Comparison of ENCODE assay signal across 27 mouse cellular contexts in genomic region chr4:63621861-63622260, GRCm38 (mm10). TPM values are rescaled to one million over a fixed set of nuclear protein-coding genes. Genes with fewer than 3 reads are reported as not detected.
DNase-seq lines count a peak whose midpoint lies in the region; ATAC-seq and TF ChIP-seq lines count a peak whose summit lies in the region.
"Had no signal": no experiment of that assay in that cellular context is flagged by ENCODE, and none has a peak within 500 bp of the region (broad histone marks: within the 10 kb centered on the region; RNA-seq: fewer than 3 reads in every experiment).

No protein-coding gene starts in this region.

- no peak for TF ChIP-seq POLR2A in testis, adult 2 months (IDR thresholded peaks at IDR 0.05; ENCODE audit: control insufficient read depth, low read depth, low read length)

- no peak for ATAC-seq in CD4-positive, CD25-positive, alpha-beta regulatory T cell, adult 4 months
- peak; percentile 43; the same call in 1 of the 2 replicates for ATAC-seq in granulocyte monocyte progenitor cell, adult 5-6 weeks (replicated peaks; ENCODE audit: poor library complexity, severe bottlenecking)
- ATAC-seq: forebrain, embryonic 15.5 days; liver, postnatal 0 days had no signal

- no peaks in the 10 kb centered on the region for H3K4me1 ChIP-seq in testis, adult 2 months (ENCODE audit: control insufficient read depth, insufficient read depth, low read length)
- H3K4me1 ChIP-seq: embryonic facial prominence, embryonic 13.5 days; forebrain, embryonic 15.5 days; heart, embryonic 10.5 days; midbrain, embryonic 12.5 days; neural tube, embryonic 12.5 days had no signal

- H3K27ac ChIP-seq in testis, adult 2 months (ENCODE audit: control insufficient read depth, insufficient read depth, low read depth, low read length) = peak overlapping the region; percentile 67; the same call in 1 of the 2 replicates
- H3K27ac ChIP-seq: embryonic facial prominence, embryonic 13.5 days; forebrain, embryonic 15.5 days; heart, embryonic 10.5 days; left cerebral cortex, adult 2 months; midbrain, embryonic 12.5 days; neural tube, embryonic 12.5 days had no signal

- H3K27me3 ChIP-seq in testis, adult 2 months (ENCODE audit: control insufficient read depth, insufficient read depth, low read length) = no peaks in the 10 kb centered on the region
- H3K27me3 ChIP-seq: embryonic facial prominence, embryonic 13.5 days; forebrain, embryonic 15.5 days; midbrain, embryonic 12.5 days; neural tube, embryonic 12.5 days had no signal

- H3K36me3 ChIP-seq in testis, adult 2 months (ENCODE audit: control insufficient read depth, insufficient read depth, low read length) = no peaks in the 10 kb centered on the region
- H3K36me3 ChIP-seq: embryonic facial prominence, embryonic 13.5 days; forebrain, embryonic 15.5 days; heart, embryonic 10.5 days; midbrain, embryonic 12.5 days; neural tube, embryonic 12.5 days had no signal

- peak; percentile 35 for DNase-seq in CD4-positive, CD25-positive, alpha-beta regulatory T cell, adult 2 months (ENCODE audit: low read depth, low spot score)
- DNase-seq in testis, postnatal 10 days (ENCODE audit: low spot score) = no peak
- no peak for DNase-seq in retina, embryonic 14.5 days (ENCODE audit: low spot score)
- no peak for DNase-seq in gastrocnemius, postnatal 4 days (ENCODE audit: low spot score in 2 of 2)
- DNase-seq in thymus, postnatal 10 days (ENCODE audit: low spot score in 2 of 2) = no peak
- DNase-seq: cerebellum, adult 8-10 months; gastrocnemius, postnatal 25 days; kidney, adult 9 months; layer of hippocampus, adult 9-11 months; right cerebral cortex, adult 18-20 months had no signal

- TF ChIP-seq CTCF in testis, adult 2 months (IDR thresholded peaks at IDR 0.05; ENCODE audit: control insufficient read depth, insufficient read depth, insufficient replicate concordance, low read depth, low read length) = no peak

- peak overlapping the region; percentile 92 for H3K4me3 ChIP-seq in testis, adult 2 months (ENCODE audit: control insufficient read depth, low read depth, low read length)
- H3K4me3 ChIP-seq: embryonic facial prominence, embryonic 13.5 days; forebrain, embryonic 15.5 days; heart, embryonic 10.5 days; left cerebral cortex, adult 2 months; midbrain, embryonic 12.5 days; neural tube, embryonic 12.5 days had no signal

RNA-seq across cellular contexts. Expression of gene Tex48, which starts 0.4 kb away (rescaled TPM):
- not detected for polyA plus RNA-seq in CD4-positive, CD25-positive, alpha-beta regulatory T cell, adult 4 months (2017; shearing (Covaris generic))
- 562 and 586 TPM in 2 replicates for polyA plus RNA-seq in testis, adult 2 months (2012; rRNA removed)
- not detected in 2 replicates for total RNA-seq in granulocyte monocyte progenitor cell, adult 5-6 weeks (2014; fragmentation: Nextera tagmentation)
- total RNA-seq in granulocyte monocyte progenitor cell, adult 5-6 weeks (2017) = not detected in 2 replicates
- total RNA-seq in gastrocnemius, postnatal 4 days (2021) = not detected
- total RNA-seq: adrenal gland, adult 18-20 months; ES-E14; gastrocnemius, postnatal 25 days; left cerebral cortex, adult 2 months; left cerebral cortex, postnatal 4 days; liver, adult 2 months; monocyte, adult 5-6 weeks had no signal
- polyA plus RNA-seq: embryonic facial prominence, embryonic 13.5 days; forebrain, embryonic 15.5 days; heart, embryonic 10.5 days; heart, postnatal 0 days; hindbrain, embryonic 11.5 days; liver, adult 2 months; liver, postnatal 0 days; midbrain, embryonic 12.5 days; neural tube, embryonic 12.5 days had no signal

RNA-seq across cellular contexts. Expression of gene Gm11213, which starts 16.8 kb away (rescaled TPM):
- not detected for polyA plus RNA-seq in CD4-positive, CD25-positive, alpha-beta regulatory T cell, adult 4 months (2017; shearing (Covaris generic))
- polyA plus RNA-seq in testis, adult 2 months (2012; rRNA removed) = 66.2 and 77.1 TPM in 2 replicates
- not detected in 2 replicates for total RNA-seq in granulocyte monocyte progenitor cell, adult 5-6 weeks (2014; fragmentation: Nextera tagmentation)
- not detected in 2 replicates for total RNA-seq in granulocyte monocyte progenitor cell, adult 5-6 weeks (2017)
- total RNA-seq in gastrocnemius, postnatal 4 days (2021) = not detected
- total RNA-seq: adrenal gland, adult 18-20 months; ES-E14; gastrocnemius, postnatal 25 days; left cerebral cortex, adult 2 months; left cerebral cortex, postnatal 4 days; liver, adult 2 months; monocyte, adult 5-6 weeks had no signal
- polyA plus RNA-seq: embryonic facial prominence, embryonic 13.5 days; forebrain, embryonic 15.5 days; heart, embryonic 10.5 days; heart, postnatal 0 days; hindbrain, embryonic 11.5 days; liver, adult 2 months; liver, postnatal 0 days; midbrain, embryonic 12.5 days; neural tube, embryonic 12.5 days had no signal

RNA-seq across cellular contexts. Expression of gene Gm11214, which starts 41.3 kb away (rescaled TPM):
- polyA plus RNA-seq in CD4-positive, CD25-positive, alpha-beta regulatory T cell, adult 4 months (2017; shearing (Covaris generic)) = under 1 TPM in 1 of 2 experiments, not detected in 1; 0.67 TPM
- not detected in 2 replicates for polyA plus RNA-seq in testis, adult 2 months (2012; rRNA removed)
- not detected in 2 replicates for total RNA-seq in granulocyte monocyte progenitor cell, adult 5-6 weeks (2014; fragmentation: Nextera tagmentation)
- total RNA-seq in granulocyte monocyte progenitor cell, adult 5-6 weeks (2017) = not detected in 2 replicates
- total RNA-seq in gastrocnemius, postnatal 4 days (2021) = not detected
- total RNA-seq: adrenal gland, adult 18-20 months; ES-E14; gastrocnemius, postnatal 25 days; left cerebral cortex, adult 2 months; left cerebral cortex, postnatal 4 days; liver, adult 2 months; monocyte, adult 5-6 weeks had no signal
- polyA plus RNA-seq: embryonic facial prominence, embryonic 13.5 days; forebrain, embryonic 15.5 days; heart, embryonic 10.5 days; heart, postnatal 0 days; hindbrain, embryonic 11.5 days; liver, adult 2 months; liver, postnatal 0 days; midbrain, embryonic 12.5 days; neural tube, embryonic 12.5 days had no signal
